Mouse (Mus musculus) embryo, embryonic 10 days (tissue): ENCODE data around the gene Fkbp7.
"Not testable (repeated sequence)": the region's sequence is repeated elsewhere in the genome, so short reads cannot be mapped to it uniquely, and the experiment has no call there.

ENCODE experiments used
- DNase-seq: peaks from one replicate; pipeline ENCODE4 v3.0.0-alpha.2; 2015; ENCODE audit warnings: low spot score

The Fkbp7 gene

GRCm38 (mm10) chr2:76665531-76665930 lies 7.4 kb downstream of the Fkbp7 start:
- DNase-seq: no peak

GRCm38 (mm10) chr2:76659419-76659818 lies 13.5 kb downstream of the Fkbp7 start:
- no peak for DNase-seq

- DNase-seq: no peak
Measured at GRCm38 (mm10) chr2:76658551-76658950, 14.4 kb downstream of the Fkbp7 start.

GRCm38 (mm10) chr2:76655982-76656381 lies 16.9 kb downstream of the Fkbp7 start:
- peak; percentile 42 for DNase-seq

GRCm38 (mm10) chr2:76655444-76655843 lies 17.5 kb downstream of the Fkbp7 start:
- no peak for DNase-seq

GRCm38 (mm10) chr2:76654646-76655045 lies 18.3 kb downstream of the Fkbp7 start:
- no peak for DNase-seq

- DNase-seq: no peak
Measured at GRCm38 (mm10) chr2:76653070-76653469, 19.8 kb downstream of the Fkbp7 start.

- DNase-seq: peak; percentile 29
Measured at GRCm38 (mm10) chr2:76648666-76649141, 24.2 kb downstream of the Fkbp7 start.

GRCm38 (mm10) chr2:76647883-76648570 lies 24.9 kb downstream of the Fkbp7 start, which contains the start of the genes Prkra and Pjvk:
TSS of gene Prkra (minus strand) at chr2:76648015.
TSS of gene Pjvk (plus strand) at chr2:76648476.
- peak; percentile 91 for DNase-seq

GRCm38 (mm10) chr2:76647441-76647869 lies 25.5 kb downstream of the Fkbp7 start:
- peak; percentile 63 for DNase-seq

GRCm38 (mm10) chr2:76643801-76644200 lies 29.1 kb downstream of the Fkbp7 start:
- no peak for DNase-seq

GRCm38 (mm10) chr2:76639637-76640036 lies 33.3 kb downstream of the Fkbp7 start:
- DNase-seq: no peak

GRCm38 (mm10) chr2:76631600-76631999 lies 41.3 kb downstream of the Fkbp7 start:
- no peak for DNase-seq

- DNase-seq: no peak
Measured at GRCm38 (mm10) chr2:76630293-76630692, 42.6 kb downstream of the Fkbp7 start.

GRCm38 (mm10) chr2:76622316-76622715 lies 50.6 kb downstream of the Fkbp7 start:
- not testable (repeated sequence) for DNase-seq

- DNase-seq: peak; percentile 27
Measured at GRCm38 (mm10) chr2:76621724-76622123, 51.2 kb downstream of the Fkbp7 start.

GRCm38 (mm10) chr2:76620188-76620587 lies 52.7 kb downstream of the Fkbp7 start:
- DNase-seq: no peak

- DNase-seq: peak; percentile 70
Measured at GRCm38 (mm10) chr2:76618078-76618477, 54.8 kb downstream of the Fkbp7 start.
